Mouse (Mus musculus) E14TG2a.4 (cell line): ENCODE measurements around the gene Ptprm.

Source experiments
- H3K27me3 ChIP-seq: 2 replicates; pipeline ENCODE4 v1.6.1; 2014; ENCODE audit warnings: low read length, control low read depth; ENCODE audit not compliant: insufficient read depth
- H3K36me3 ChIP-seq: 2 replicates; pipeline ENCODE4 v1.6.1; 2014; ENCODE audit warnings: low read length, control low read depth; ENCODE audit not compliant: insufficient read depth
- H3K4me1 ChIP-seq: replicated peaks from 2 replicates; pipeline ENCODE4 v1.6.1; 2014; ENCODE audit warnings: low read depth, low read length, control low read depth
- H3K4me3 ChIP-seq: replicated peaks from 2 replicates; pipeline ENCODE4 v1.5.1; 2014; ENCODE audit warnings: mild to moderate bottlenecking, low read length
- H3K9me3 ChIP-seq: 2 replicates; pipeline ENCODE4 v1.6.1; 2014; ENCODE audit warnings: low read length, control low read depth
- CTCF ChIP-seq: conservative IDR thresholded peaks from 2 replicates; pipeline ENCODE4 v1.5.1; 2014; ENCODE audit warnings: low read length
- NANOG ChIP-seq: IDR thresholded peaks from 2 replicates; pipeline ENCODE4 v1.6.1; 2014; ENCODE audit warnings: borderline replicate concordance, low read length, mixed read lengths
- POU5F1 ChIP-seq: IDR thresholded peaks from 2 replicates; pipeline ENCODE4 v1.6.1; 2014; ENCODE audit warnings: low read length, borderline replicate concordance

The Ptprm gene

DNA sequence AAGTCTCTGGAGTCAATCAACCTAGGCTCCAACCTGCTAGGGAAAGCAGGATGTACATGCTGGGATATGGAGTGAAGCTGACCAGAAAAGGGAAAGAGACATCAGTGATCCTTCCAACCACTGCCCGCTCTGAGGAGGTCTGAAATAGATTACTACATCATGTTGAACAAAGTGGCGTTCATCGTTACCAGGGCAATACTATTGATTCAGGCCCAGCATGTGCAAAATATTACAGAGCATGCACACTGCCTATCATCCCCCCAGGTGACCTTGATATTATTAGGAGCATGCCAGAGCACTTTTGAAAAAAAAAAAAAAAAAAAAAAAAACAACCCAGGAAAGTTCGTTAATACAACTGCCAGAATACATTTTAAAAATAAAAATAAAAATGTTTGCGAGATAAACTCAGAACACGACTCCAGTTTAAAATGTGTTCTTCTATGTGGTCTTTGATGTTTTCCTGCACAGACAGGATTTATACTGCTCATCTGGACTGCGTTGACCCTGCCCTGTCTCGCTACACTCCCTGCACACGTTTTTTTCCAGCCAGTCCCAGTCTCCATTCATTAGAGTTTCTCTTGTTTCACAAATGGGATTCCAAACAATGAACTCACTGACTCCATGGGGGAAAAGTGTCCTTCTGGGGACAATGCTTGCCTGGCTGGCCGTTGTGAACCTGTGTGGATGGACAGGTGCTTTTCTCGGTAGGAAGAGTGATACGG lies 111.3 kb downstream of the Ptprm start:
- TF ChIP-seq NANOG (no peak), POU5F1 (no peak), CTCF (no peak)
- Histone ChIP-seq H3K4me1 (peaks cover 3% of the 10 kb centered on the region; the same call in 1 of the 2 replicates), H3K9me3 (no peaks in the 10 kb centered on the region), H3K4me3 (no peak overlapping the region), H3K27me3 (no peaks in the 10 kb centered on the region), H3K36me3 (no peaks in the 10 kb centered on the region)

DNA sequence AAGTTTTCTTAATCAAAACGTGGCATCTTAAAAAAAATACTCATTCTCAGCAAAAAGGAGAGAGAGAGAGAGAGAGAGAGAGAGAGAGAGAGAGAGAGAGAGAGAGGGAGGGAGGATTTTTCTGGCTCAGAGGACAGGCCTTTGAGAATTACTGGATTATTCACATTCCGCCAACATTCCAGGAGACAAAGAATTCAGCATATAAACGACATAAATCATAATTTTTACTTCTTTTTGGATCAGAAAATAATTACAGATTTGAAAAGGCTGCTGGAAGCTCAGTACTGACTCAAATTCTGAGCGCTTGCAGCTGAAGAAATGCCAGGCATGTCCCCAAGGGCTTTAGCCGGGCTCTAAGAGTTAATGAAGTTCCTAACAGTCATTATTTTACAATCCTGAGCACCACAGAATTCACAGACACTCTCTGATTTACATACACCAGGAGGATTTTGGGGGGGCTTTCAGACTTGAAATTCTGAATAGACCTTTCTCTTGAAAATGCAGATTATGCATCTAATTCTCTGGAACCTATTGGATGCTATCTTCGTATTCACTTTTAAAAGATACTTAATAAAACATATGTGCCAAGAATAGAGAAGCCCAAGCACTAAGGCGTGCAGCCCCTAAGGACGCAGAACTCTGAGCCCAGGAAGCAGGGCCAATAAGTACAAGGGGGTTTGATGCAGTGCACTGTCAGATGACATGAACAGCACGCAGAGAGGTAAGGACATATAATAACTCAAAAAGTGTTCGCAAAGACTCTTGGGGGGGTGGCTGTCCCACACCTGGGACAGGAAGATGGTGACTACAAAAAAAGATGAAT lies 112.1 kb downstream of the Ptprm start:
- no peaks in the 10 kb centered on the region for H3K9me3 ChIP-seq
- TF ChIP-seq CTCF = no peak
- no peak for TF ChIP-seq POU5F1
- no peak for TF ChIP-seq NANOG
- H3K36me3 ChIP-seq = no peaks in the 10 kb centered on the region
- no peaks in the 10 kb centered on the region for H3K27me3 ChIP-seq
- H3K4me1 ChIP-seq = peaks cover 3% of the 10 kb centered on the region; the same call in 1 of the 2 replicates
- no peak overlapping the region for H3K4me3 ChIP-seq

GRCm38 (mm10) chr17:67238866-67239265 lies 115.4 kb downstream of the Ptprm start:
- no peak for TF ChIP-seq NANOG
- TF ChIP-seq POU5F1 = no peak
- no peak for TF ChIP-seq CTCF
- Histone ChIP-seq H3K36me3 (no peaks in the 10 kb centered on the region), H3K4me3 (no peak overlapping the region), H3K9me3 (no peaks in the 10 kb centered on the region), H3K4me1 (peaks cover 3% of the 10 kb centered on the region; the same call in 1 of the 2 replicates), H3K27me3 (no peaks in the 10 kb centered on the region)

DNA sequence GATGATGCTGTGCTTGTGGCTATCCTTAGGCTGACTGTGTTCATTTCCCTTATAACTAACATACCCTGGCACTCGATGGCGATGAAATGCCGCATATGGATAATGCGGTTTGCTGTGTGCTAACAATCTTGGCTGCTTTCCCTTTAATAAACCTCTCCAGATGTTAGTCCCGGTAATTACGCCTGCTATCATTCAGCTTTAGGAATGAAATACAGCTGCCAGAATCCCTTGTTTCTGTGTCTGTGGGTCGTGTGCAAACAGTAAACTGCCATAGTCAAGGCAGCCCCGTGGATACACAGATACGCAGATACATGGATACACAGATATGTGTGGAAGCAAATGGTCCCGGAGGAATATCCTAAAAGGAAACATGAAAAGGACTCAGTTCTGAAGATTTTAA lies 116.8 kb downstream of the Ptprm start:
- Histone ChIP-seq H3K4me3 (no peak overlapping the region), H3K27me3 (no peaks in the 10 kb centered on the region), H3K36me3 (no peaks in the 10 kb centered on the region), H3K9me3 (no peaks in the 10 kb centered on the region), H3K4me1 (no peaks in the 10 kb centered on the region)
- TF ChIP-seq POU5F1 = no peak
- no peak for TF ChIP-seq CTCF
- TF ChIP-seq NANOG = no peak

DNA sequence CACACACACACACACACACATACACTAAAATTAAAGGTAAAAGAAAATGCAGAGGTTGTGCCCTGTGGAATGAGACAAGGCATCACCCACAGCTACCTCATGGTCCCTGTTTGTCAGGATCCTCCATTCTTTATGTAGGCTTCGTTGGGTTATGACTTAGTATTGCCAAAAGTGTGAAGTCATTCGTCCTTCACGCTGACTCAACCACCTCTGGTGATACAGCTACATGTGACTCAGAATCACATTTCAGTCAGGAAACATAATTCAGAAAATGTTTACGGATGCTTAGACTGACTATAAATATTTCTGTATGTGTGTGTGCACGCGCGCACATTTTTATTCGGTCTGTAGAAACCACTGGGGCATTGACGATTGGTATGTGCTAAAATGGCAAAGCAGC lies 121.2 kb downstream of the Ptprm start:
- no peak overlapping the region for H3K4me3 ChIP-seq
- H3K27me3 ChIP-seq = no peaks in the 10 kb centered on the region
- no peaks in the 10 kb centered on the region for H3K4me1 ChIP-seq
- H3K36me3 ChIP-seq = no peaks in the 10 kb centered on the region
- no peaks in the 10 kb centered on the region for H3K9me3 ChIP-seq
- no peak for TF ChIP-seq POU5F1
- TF ChIP-seq NANOG = no peak
- no peak for TF ChIP-seq CTCF

DNA sequence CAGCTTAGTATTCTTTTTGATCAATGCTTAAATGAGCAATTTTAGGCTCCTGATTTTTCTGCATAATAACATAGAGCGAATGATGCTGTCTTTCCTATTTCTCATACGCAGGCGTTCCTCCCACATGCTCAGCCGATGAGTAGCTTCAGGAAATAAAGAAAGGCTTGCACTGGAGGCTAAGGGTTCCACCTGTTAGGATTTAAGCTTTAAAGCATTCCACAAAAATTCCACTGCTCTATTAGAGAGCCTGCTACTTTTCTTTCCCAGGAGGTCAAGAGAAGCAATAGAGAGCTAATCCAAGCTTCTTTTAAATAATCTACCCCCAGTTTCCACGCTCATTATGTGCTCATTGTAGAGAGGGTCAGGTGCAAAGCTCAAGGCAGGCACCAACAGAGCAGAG lies 127.3 kb downstream of the Ptprm start:
- H3K9me3 ChIP-seq = no peaks in the 10 kb centered on the region
- no peaks in the 10 kb centered on the region for H3K36me3 ChIP-seq
- no peaks in the 10 kb centered on the region for H3K27me3 ChIP-seq
- H3K4me1 ChIP-seq = no peaks in the 10 kb centered on the region
- no peak for TF ChIP-seq POU5F1
- no peak for TF ChIP-seq NANOG
- no peak for TF ChIP-seq CTCF
- no peak overlapping the region for H3K4me3 ChIP-seq

DNA sequence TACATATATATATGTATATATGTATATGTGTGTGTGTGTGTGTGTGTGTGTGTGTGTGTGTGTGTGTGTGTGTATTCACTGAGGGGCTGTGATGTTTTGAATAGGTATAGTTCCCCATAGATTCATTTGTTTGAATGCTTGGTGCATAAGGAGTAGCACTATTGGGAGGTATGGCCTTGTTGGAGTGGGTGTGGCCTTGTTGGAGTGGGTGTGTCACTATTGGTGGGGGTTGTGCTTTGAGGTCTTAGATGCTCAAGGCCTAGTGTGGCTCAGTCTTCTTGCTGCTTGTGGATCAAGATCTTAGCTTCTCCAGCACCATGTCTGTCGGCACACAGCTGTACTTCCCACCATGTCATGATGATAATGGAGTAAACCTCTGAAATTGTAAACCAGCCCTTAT lies 138.9 kb downstream of the Ptprm start:
- no peaks in the 10 kb centered on the region for H3K36me3 ChIP-seq
- H3K4me1 ChIP-seq = peaks cover 10% of the 10 kb centered on the region; the same call in 1 of the 2 replicates
- H3K9me3 ChIP-seq = no peaks in the 10 kb centered on the region
- H3K4me3 ChIP-seq = no peak overlapping the region
- no peaks in the 10 kb centered on the region for H3K27me3 ChIP-seq
- TF ChIP-seq NANOG (no peak), POU5F1 (no peak), CTCF (no peak)

DNA sequence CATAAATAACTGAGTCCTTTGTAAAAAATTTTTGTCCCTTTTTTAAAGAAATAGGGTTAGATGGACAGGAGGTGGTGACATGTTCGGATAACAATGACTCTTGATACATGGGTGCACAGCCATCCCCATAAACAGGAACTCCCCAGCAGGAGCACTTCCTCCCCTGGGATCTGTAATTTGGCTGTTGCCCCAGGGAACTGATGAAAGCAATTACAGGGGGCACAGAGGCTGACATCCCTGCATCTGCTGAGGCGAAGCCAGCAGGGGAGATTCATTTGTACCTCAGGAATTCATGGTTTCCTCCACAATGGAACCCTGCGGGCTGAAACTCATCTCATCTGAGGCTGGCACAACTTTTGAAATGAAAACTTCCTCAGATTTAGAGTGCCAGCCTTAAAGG lies 140.5 kb downstream of the Ptprm start:
- Histone ChIP-seq H3K36me3 (no peaks in the 10 kb centered on the region), H3K9me3 (no peaks in the 10 kb centered on the region), H3K27me3 (no peaks in the 10 kb centered on the region; the same call in 1 of the 2 replicates), H3K4me3 (no peak overlapping the region), H3K4me1 (peaks cover 4% of the 10 kb centered on the region; the same call in 1 of the 2 replicates)
- TF ChIP-seq POU5F1 (no peak), CTCF (no peak), NANOG (no peak)
